Mouse (Mus musculus) liver, adult 2 months (tissue): ENCODE data around the gene Slc31a2.

Experiments used
- CTCF ChIP-seq: fragments of 200-500 bp; IDR thresholded peaks from 2 replicates; pipeline ENCODE4 v1.5.1; 2011; ENCODE audit warnings: low read depth, low read length, control low read depth
- POLR2A ChIP-seq: fragments of 200-500 bp; IDR thresholded peaks from 2 replicates; pipeline ENCODE4 v1.6.1; 2011; ENCODE audit warnings: low read length, control low read depth; ENCODE audit not compliant: insufficient read depth; ENCODE audit errors: extremely low read depth

DNA sequence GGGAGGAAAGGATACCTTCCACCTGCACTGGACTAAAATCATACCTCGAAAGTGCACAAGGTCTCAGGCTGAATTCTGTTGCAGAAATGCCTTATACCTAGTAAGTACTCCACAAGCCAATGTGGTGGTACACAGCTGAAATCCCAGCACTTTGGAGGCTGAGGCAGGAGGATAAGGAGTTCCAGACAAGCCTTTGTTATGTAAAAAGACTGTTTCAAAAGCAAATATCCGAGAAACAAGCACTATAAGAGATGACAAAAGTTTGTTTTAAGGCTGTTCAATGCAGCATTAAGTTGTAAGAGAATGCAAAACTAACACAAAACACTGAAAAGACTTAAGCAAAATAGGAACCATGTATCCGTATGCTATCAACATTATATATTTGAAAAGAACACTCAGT, 52.2 kb downstream of the Slc31a2 start:
- no peak for TF ChIP-seq CTCF
- TF ChIP-seq POLR2A, result no peak
